Mouse (Mus musculus): Measurements from ENCODE around the gene Tmem8.

- TF ChIP-seq GATA1 (IDR thresholded peaks at IDR 0.05; ENCODE audit: low read length) (no peak), TAL1 (IDR thresholded peaks at IDR 0.05; ENCODE audit: low read length) (no peak)
Observed at GRCm38 (mm10) chr17:26064916-26065315, 48.2 kb upstream of the Tmem8 start.
